Mouse (Mus musculus) yolk sac, embryonic 10.5 days (tissue): ENCODE measurements around the gene Sos1.
"Not testable (repeated sequence)": the region's sequence is repeated elsewhere in the genome, so short reads cannot be mapped to it uniquely, and the experiment has no call there.

ENCODE experiments used
- DNase-seq: peaks from one replicate; pipeline ENCODE4 v3.0.0-alpha.2; 2017; ENCODE audit warnings: low spot score

Sos1 gene

DNA sequence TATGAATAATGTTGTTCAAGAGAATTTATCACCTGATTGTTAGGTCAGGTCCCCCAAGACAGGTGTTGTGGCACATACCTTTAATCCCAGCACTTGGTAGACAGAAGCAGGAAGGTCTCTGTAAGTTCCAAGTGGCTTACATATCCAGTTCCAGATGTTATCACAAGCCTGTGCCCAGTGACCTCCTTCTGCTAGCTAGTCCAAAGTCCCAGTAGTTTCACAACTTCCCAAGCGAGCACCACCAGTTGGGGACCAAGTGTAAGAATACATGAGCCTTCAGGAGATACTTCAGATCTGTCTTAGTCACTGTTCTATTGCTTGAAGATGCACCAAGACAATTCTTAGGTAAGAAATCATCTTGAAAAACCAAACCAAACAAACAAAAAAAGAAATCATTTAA, 13.6 kb upstream of the Sos1 start:
- peak; percentile 43 for DNase-seq

DNA sequence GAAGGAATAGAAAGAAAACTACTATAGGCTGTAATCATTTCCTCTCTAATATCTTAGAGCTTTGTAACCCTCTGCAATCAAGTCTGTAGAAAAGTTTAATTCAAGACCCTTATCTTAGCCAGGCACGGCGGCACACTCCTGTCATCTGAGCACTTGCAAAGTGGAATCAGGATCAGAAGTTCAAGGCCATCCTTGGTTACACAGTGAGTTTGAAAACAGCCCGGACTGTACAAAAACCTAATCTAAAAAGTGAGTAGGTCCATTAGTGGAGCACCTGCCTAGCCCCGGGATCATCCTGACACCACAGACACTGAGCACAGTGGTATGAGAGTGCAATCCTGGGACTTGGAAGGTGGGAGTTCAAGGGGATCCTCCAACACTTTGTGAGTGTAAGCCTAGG, 12.6 kb upstream of the Sos1 start:
- no peak for DNase-seq

- DNase-seq = no peak
Observed at GRCm38 (mm10) chr17:80492274-80492673, 12.0 kb upstream of the Sos1 start.

DNA sequence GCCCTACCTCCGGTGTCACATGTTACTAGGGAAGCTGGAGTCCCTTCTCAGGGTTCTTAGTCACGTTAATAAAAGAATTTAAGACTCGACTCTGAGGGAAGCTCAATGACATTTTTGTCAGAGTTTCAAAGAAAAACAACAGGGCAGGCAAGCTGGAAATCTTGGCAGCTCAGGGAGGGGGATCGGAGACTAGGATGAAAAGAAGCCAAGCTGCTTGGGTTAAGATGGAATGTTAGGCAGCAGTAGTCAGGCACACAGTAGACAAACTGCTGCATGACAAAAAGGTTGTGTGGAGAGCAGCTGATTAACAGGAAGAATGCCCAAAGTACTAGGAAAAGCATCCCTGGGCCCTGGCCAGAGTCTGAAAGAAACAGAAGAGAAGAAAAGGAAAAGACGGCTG, 9.9 kb upstream of the Sos1 start:
- DNase-seq = no peak

- no peak for DNase-seq
Observed at GRCm38 (mm10) chr17:80488918-80489317, 8.7 kb upstream of the Sos1 start.

GRCm38 (mm10) chr17:80485160-80485559, 4.9 kb upstream of the Sos1 start:
- no peak for DNase-seq

DNA sequence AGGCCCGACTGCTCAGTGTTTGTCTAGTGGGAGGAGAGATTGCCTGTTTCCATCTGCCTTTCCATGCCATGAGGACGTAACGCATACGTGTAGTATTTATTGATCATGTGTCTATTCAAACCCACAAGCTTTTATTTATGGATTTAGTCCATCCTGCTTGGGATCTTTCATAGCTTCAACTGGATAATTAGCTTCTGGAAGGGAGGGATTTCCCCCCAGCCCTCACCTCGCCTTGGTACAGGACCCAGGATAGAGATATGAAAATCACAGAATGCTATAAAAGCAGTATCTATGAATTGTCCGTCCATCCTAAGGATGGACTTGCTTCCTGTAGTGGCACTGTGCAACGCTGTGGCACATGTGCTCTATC, 587 bp upstream of the Sos1 start:
- DNase-seq = no peak

DNA sequence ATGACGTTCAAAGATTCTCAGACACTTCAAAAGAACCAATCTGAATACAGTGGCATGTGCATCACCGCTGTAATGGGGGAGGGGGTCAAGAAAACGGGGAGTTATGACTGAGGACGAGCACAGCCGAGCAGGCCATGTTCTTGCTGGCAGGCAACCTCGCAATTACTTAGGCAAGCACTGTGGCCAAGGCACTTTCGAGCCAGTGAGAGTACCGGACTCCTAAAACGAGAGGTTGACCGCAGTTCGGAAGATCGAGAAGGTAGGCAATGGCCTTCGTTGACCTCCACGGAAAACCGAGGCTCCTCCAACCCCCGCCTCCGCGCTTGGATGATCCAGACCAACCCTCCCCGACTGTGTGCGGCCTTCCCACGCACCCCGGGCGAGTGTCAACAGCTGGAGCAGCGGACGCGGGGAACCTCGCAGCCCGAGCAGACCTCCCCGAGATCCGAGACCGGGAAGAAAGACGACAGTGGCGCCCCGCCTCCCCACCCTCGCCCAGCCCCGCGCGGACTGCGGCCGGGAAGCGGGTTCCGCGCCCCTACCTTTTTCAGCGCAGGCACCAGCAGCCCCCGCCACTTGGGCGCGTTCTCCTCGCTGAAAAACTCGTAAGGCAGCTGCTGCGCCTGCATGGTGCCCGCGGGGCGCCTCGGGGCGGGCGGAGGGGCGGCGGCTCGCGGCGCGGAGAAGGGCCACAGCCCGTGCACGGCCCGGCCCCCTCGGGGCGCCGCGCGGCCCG, 790 bp downstream of the Sos1 start:
- peak; percentile 66 for DNase-seq

GRCm38 (mm10) chr17:80477679-80478078, 2.6 kb downstream of the Sos1 start:
- DNase-seq = no peak

DNA sequence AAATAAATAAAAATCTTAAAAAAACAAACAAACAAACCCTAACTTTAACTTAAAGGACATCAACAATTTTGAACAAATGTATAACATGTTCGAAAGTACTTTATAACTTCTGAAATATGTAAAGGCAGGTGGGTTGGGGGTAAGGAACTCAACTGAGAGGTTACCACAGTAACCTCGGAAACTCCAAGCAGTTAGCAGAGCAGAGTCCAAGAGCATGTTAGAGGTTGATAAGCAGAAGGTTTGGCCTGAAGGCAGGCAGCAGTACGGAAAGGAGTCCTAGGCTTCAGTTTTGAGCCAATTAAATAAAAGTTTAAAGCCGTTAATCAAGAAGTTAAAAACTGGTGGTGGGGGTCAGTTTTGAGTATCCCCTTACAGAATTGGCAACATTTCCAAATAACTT, 3.8 kb downstream of the Sos1 start:
- DNase-seq = no peak

GRCm38 (mm10) chr17:80471056-80471802, 9.0 kb downstream of the Sos1 start:
- DNase-seq = no peak

GRCm38 (mm10) chr17:80468417-80468894, 11.8 kb downstream of the Sos1 start:
- not testable (repeated sequence) for DNase-seq

DNA sequence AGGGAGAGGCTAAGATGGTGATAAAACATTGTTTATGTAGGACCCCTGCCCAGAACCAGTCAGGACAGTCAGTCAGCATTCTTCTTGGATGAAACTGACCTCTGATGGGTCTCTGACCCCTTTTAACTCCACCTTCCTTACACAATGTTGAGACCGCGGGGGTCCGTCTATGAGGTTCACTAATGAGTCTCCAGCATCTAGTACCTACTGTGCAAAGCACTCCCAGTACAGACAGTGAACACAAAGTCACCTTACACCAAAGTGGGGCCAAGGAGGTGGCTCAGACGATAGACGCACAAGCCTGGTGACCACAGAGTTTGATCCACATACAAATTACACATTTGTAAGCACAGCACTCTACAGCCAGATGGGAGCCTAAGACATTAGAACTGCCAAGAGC, 20.0 kb downstream of the Sos1 start:
- no peak for DNase-seq

DNA sequence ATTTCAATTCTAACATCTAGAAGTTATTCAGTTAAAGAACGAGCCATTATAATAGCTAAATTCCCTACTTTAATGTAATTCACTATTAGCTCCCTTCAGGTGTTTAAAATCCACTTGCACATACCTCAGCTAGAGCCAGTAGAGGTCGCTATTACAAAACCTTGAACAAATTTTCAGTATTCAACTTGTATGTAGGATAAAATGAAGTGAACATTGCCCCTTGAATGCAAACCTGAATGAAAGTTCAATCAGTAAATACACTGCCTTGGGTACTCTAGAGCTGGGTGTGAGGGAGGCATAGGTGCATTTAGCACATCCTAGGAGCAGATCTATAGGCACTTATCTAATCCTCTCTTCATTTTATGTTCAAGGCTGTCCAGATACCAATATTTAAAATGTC, 24.6 kb downstream of the Sos1 start:
- no peak for DNase-seq

DNA sequence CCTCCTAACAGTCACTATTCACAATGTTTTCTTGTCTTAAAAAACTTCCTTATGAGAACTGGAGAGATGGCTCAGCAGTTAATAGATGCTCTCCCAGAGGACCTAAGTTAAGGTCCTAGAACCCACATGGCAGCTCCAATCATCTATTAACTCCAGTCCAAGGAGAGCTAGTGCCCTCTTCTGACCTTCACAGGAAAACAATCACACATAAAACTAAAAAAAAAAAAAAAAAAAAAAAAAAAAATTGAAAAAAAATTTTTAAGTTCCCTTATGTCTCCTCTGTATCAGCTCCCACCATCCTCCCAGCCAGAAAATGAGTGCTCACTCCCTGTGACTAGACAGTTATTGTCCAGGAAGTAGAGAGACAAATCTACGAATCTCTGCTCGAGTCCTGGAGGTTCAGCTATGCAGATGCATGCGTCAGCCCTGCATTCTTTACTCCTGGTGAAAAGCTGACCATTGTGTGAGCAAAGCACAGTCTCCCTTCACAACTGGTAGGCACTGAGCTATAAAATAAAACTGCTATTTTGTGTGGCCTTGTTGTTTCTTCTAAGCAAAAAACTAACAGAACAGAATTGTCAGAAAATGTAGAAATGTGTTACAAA, 29.7 kb downstream of the Sos1 start:
- DNase-seq = no peak

DNA sequence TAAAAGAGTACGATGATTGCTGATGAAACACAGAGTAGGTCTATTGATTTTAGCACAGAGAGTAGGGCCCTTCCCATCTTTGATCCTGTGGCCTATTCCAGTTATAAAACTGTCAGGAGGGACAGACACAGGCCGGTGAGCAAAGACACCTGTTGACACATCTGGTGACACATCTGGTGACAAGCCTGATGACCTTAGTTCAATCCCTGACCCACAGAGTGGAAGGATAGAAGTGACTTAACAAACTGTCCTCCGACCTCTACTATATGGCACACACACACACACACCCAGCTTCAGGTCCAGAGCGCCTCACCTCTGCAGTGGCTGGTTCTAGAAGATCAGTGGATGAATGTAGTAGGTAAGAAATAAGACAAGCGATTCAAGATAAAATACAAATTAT, 33.8 kb downstream of the Sos1 start:
- DNase-seq = no peak

DNA sequence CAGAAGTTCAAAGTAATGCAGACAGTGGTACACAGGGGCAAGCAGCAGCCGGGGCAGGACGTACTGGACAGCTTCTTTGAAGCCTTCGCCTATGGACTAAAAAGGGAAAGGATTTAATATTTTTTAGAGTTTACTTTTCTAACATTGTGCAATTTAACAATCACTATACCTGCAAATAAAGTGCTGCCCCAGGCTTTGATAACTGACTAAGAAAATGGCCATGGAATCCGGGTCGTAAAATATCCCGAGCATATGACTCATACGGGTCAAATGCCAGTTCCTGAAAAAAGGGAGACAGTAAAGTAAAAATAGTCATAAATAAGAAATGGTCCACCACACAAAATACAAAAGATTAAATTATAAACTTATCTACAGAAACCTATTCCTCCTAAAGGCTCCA, 34.8 kb downstream of the Sos1 start:
- no peak for DNase-seq

GRCm38 (mm10) chr17:80435680-80436079, 44.6 kb downstream of the Sos1 start:
- DNase-seq = no peak

DNA sequence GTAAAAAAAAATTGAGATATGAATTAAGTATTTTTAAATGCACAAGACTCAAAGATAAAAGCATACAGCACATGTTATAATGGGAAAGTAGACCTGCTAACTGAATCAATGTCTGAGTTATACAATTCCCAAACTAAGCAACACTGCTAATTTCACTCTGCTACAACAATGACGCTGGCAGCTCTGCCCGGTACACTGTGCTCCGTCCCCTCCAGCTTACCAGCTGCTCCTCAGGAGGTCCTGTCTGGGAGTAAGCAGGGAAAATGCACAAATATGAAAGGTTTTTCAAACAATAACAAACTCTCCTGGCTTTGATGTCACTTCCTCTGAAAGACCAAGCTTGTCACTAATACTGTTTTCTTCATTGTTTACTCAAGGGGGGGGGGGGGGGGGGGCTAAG, 45.8 kb downstream of the Sos1 start:
- DNase-seq = no peak

DNA sequence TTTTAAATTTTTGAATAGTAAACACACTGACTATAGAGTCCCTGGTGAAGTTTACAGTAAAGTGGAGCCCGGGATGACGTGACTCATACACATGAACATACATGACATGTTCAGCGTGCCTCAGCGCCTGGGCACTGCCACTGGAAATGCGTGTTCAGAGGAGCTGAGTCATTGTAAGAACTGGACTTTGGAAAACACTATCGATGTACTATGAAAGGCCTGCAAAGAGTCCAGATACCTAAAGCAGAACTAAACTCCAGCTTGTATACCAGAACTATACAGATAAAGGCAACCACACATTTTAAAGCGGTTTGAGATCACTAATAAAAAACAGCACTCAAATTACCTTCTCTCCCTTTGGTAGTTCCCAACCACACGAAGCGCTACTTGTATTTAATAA, 48.3 kb downstream of the Sos1 start:
- DNase-seq = no peak

DNA sequence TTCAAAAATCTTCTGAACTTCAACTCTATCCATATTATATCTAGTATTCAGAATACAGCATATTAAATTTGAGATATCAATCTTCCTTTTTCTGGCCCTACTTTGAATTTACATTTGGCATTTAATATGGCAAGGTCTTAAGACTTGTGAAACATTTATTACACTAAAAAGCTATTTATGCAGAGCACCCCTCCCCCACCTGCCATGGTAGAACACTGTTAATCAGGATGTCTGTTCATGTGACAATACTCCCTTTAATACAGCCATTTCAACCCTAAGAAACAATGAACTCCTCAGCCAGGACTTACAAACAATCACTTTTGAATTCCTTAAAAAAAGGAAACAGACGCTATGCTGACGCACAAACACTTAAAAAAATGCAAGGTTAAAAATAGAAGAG, 52.3 kb downstream of the Sos1 start:
- DNase-seq = no peak

DNA sequence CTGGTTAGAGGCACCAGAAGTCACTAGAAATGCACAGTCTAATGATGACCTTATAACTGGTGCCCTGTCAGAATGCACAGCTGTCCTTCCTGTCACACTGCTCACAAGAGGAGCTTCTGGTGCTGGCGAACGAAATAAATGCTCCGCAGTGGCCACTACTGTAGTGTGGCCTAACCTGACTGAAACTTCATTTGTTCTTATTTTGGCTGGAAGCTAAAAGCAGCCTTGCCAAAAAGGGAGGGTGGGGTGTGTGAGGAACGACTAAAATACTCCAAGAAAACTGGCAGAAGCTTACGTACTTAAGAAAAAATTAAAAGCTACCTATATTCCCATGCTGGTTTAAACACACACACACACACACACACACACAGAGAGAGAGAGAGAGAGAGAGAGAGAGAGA, 53.4 kb downstream of the Sos1 start:
- no peak for DNase-seq

DNA sequence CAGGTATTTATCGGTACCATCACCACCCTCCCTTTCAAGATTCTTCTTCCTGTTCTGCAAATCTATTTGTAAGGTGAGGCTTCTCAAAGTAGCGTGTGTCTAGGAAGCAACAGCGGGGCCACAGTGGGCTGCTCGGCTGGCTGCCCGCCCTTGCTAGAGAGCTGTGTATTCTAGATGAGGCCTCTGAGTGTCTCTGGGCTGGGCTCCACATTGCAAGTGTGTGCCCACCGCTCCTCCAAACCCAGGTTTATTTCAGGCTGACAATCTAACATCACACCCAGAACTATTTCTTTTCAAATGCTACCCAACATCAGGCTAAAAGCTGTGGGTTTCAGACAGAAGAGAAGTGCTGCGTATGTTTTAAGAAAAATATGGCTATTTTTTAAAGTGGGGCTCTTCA, 54.1 kb downstream of the Sos1 start:
- DNase-seq = no peak
